Mouse (Mus musculus): Measurements from ENCODE around the gene Dctn2. TPM values are rescaled to one million over a fixed set of nuclear protein-coding genes. Genes with fewer than 3 reads are reported as not detected.

Dctn2 gene
- polyA plus RNA-seq, 1 experiment from 2014 or later, result 212 TPM

DNA sequence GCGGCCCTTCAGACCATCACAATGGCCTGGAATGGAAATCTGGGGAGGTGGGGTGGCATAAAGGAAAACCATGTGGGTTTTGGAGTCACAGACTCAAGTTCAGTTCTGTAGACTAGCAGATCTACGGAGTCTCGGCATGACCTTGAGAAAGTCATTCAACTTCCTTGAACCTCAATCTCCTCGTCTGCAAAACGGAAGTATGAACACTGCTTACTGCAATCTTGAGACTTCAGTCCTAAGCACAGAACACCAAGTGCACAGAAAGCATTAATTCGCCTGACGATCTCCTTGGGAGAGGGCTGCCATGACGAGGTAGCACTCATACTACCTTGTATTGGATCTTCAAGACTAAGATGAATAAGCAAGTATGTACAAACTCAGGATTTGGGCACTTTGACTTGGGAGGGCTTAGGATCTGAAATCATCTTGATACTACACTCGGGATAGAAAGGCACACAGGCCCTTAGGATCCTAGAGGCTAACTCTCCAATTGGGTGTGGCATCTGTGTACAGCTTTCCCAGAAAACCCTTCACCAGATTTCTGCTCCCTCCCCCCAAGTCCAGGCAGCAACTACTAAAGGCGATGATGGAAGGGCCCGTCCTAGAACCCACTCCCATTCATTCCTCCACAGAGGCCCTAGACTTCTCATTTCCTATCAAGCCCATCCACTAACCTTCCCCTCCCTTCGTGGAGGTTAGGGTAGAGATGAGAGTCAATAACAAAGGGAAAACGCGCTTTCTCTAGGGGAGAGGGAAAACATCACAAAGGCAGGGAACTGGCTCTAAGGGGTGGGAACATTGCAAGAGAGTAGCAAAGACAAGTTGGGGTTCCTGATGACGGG lies 4.2 kb upstream of the Dctn2 start:
- peak overlapping the region; percentile 46; the same call in 1 of the 2 replicates for H3K4me3 ChIP-seq (ENCODE audit: low read length)
- peaks cover under 1% of the 10 kb centered on the region; the same call in 1 of the 2 replicates for H3K4me1 ChIP-seq (ENCODE audit: insufficient read depth, low read length)
- H3K9ac ChIP-seq (replicated peaks; ENCODE audit: low read length), result no peak overlapping the region
- no peak overlapping the region for H3K27ac ChIP-seq (ENCODE audit: low read length)
- H3K36me3 ChIP-seq (ENCODE audit: insufficient read depth, low read length), result no peaks in the 10 kb centered on the region
- no peaks in the 10 kb centered on the region for H3K9me3 ChIP-seq (ENCODE audit: low read length)
- WGBS, result 67% methylated on average over 15 of the region's 15 CpGs
- peak overlapping the region; percentile 60 for H3K4me2 ChIP-seq (replicated peaks; ENCODE audit: low read depth, low read length)
- no peak for ATAC-seq (ENCODE audit: low FRiP score, low TSS enrichment)
- H3K27me3 ChIP-seq (ENCODE audit: insufficient read depth, low read length), result peaks cover 34% of the 10 kb centered on the region

- Histone ChIP-seq H3K27me3 (ENCODE audit: insufficient read depth, low read length) (peaks cover 34% of the 10 kb centered on the region), H3K4me1 (ENCODE audit: insufficient read depth, low read length) (peaks cover 7% of the 10 kb centered on the region; the same call in 1 of the 2 replicates), H3K4me3 (ENCODE audit: low read length) (peak within 1 kb of the TSS; percentile 46), H3K9ac (replicated peaks; ENCODE audit: low read length) (peak within 1 kb of the TSS; percentile 38), H3K4me2 (replicated peaks; ENCODE audit: low read depth, low read length) (peak within 1 kb of the TSS; percentile 60), H3K27ac (ENCODE audit: low read length) (no peak within 1 kb of the TSS), H3K36me3 (ENCODE audit: insufficient read depth, low read length) (no peaks in the 10 kb centered on the region), H3K9me3 (ENCODE audit: low read length) (no peaks in the 10 kb centered on the region)
- no peak for ATAC-seq (ENCODE audit: low FRiP score, low TSS enrichment)
- 1% methylated on average over 53 of the region's 53 CpGs for WGBS
Measured at GRCm38 (mm10) chr10:127262548-127263398, 3.4 kb upstream of the Dctn2 start, which contains the start of gene Kif5a. TSS of gene Kif5a (minus strand) at chr10:127263348.

GRCm38 (mm10) chr10:127263631-127264030 lies 2.5 kb upstream of the Dctn2 start:
- Histone ChIP-seq H3K9me3 (ENCODE audit: low read length) (no peaks in the 10 kb centered on the region), H3K4me3 (ENCODE audit: low read length) (no peak overlapping the region), H3K9ac (replicated peaks; ENCODE audit: low read length) (no peak overlapping the region), H3K4me2 (replicated peaks; ENCODE audit: low read depth, low read length) (no peak overlapping the region), H3K4me1 (ENCODE audit: insufficient read depth, low read length) (peaks cover 10% of the 10 kb centered on the region; the same call in 1 of the 2 replicates), H3K36me3 (ENCODE audit: insufficient read depth, low read length) (peaks cover 1% of the 10 kb centered on the region; the same call in 1 of the 2 replicates), H3K27ac (ENCODE audit: low read length) (no peak overlapping the region), H3K27me3 (ENCODE audit: insufficient read depth, low read length) (peaks cover 34% of the 10 kb centered on the region)
- no peak for ATAC-seq (ENCODE audit: low FRiP score, low TSS enrichment)
- WGBS, result 53% methylated on average over 3 of the region's 3 CpGs

GRCm38 (mm10) chr10:127264336-127264735 lies 1.8 kb upstream of the Dctn2 start:
- no peak overlapping the region for H3K4me2 ChIP-seq (replicated peaks; ENCODE audit: low read depth, low read length)
- H3K4me1 ChIP-seq (ENCODE audit: insufficient read depth, low read length), result peaks cover 10% of the 10 kb centered on the region; the same call in 1 of the 2 replicates
- peaks cover 7% of the 10 kb centered on the region for H3K36me3 ChIP-seq (ENCODE audit: insufficient read depth, low read length)
- no peak overlapping the region for H3K9ac ChIP-seq (replicated peaks; ENCODE audit: low read length)
- no peak overlapping the region for H3K4me3 ChIP-seq (ENCODE audit: low read length)
- ATAC-seq (ENCODE audit: low FRiP score, low TSS enrichment), result no peak
- peaks cover 34% of the 10 kb centered on the region for H3K27me3 ChIP-seq (ENCODE audit: insufficient read depth, low read length)
- no peaks in the 10 kb centered on the region for H3K9me3 ChIP-seq (ENCODE audit: low read length)
- H3K27ac ChIP-seq (ENCODE audit: low read length), result no peak overlapping the region
- 77% methylated on average over 8 of the region's 8 CpGs for WGBS

DNA sequence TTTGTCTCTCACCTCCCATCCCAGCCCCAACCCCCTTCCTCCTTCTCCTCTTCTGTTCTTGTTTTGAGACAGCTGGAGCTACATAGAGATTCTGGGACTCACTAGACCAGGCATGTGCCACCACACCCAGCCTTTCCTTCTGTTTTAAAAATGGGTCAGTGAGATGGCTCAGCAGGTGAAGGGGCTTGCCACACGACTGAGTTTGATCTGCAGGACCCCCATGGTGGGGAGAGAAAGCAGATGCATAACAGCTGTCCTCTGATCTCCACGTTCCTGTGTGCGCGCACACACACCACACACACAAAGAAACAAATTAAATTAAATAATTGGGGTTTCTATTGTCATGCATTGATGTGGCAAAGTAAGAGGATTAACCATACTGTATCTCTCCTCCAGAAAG lies 1.2 kb upstream of the Dctn2 start:
- H3K4me1 ChIP-seq (ENCODE audit: insufficient read depth, low read length), result peaks cover 10% of the 10 kb centered on the region; the same call in 1 of the 2 replicates
- H3K4me3 ChIP-seq (ENCODE audit: low read length), result no peak overlapping the region
- peaks cover 34% of the 10 kb centered on the region for H3K27me3 ChIP-seq (ENCODE audit: insufficient read depth, low read length)
- WGBS, result 77% methylated on average over 4 of the region's 4 CpGs
- ATAC-seq (ENCODE audit: low FRiP score, low TSS enrichment), result no peak
- H3K27ac ChIP-seq (ENCODE audit: low read length), result no peak overlapping the region
- H3K36me3 ChIP-seq (ENCODE audit: insufficient read depth, low read length), result peaks cover 7% of the 10 kb centered on the region
- no peak overlapping the region for H3K4me2 ChIP-seq (replicated peaks; ENCODE audit: low read depth, low read length)
- no peak overlapping the region for H3K9ac ChIP-seq (replicated peaks; ENCODE audit: low read length)
- no peaks in the 10 kb centered on the region for H3K9me3 ChIP-seq (ENCODE audit: low read length)

DNA sequence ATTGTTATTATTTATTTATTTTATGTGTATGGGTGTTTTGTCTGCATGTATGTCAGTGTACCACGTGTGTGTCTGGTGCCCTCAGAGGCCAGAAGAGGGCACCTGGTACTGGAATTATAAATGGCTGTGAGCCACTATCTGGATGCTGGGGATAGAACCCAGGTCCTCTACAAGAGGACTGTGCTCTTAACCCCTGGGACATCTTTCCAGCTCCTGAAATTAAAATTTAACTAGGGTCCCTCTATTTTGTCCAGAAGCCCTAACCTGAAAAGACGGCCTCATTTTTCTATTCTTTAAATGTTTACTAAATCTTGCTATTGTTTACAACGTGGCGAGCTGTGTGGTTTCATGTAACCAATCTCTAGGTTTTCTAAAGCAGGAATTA lies 449 bp upstream of the Dctn2 start:
- Histone ChIP-seq H3K4me1 (ENCODE audit: insufficient read depth, low read length) (peaks cover 10% of the 10 kb centered on the region; the same call in 1 of the 2 replicates), H3K9ac (replicated peaks; ENCODE audit: low read length) (no peak overlapping the region), H3K27me3 (ENCODE audit: insufficient read depth, low read length) (peaks cover 34% of the 10 kb centered on the region), H3K4me3 (ENCODE audit: low read length) (peak overlapping the region; percentile 97), H3K4me2 (replicated peaks; ENCODE audit: low read depth, low read length) (peak overlapping the region; percentile 41), H3K36me3 (ENCODE audit: insufficient read depth, low read length) (peaks cover 9% of the 10 kb centered on the region), H3K27ac (ENCODE audit: low read length) (no peak overlapping the region), H3K9me3 (ENCODE audit: low read length) (no peaks in the 10 kb centered on the region)
- no peak; the same call in 1 of the 2 replicates for ATAC-seq (ENCODE audit: low FRiP score, low TSS enrichment)
- 26% methylated on average over 4 of the region's 4 CpGs for WGBS

DNA sequence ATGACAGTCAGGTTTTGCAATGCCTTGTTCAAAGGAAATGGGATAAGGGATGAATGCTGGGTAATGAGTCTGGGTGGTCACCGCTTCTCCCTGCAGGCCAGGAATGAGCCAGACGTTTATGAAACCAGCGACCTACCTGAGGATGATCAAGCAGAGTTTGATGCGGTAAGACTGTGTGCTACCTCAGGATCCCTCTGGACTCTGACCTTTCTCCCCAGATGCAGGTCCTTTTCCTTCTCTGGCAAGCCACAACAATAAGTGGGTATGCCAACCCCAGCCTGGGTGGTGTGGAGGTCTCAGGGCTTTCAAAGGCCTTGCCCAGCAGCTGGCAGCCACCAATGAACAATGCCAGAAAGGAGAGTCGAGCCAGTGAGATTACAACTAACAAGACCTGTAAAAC lies 1.1 kb downstream of the Dctn2 start:
- H3K9ac ChIP-seq (replicated peaks; ENCODE audit: low read length), result peak overlapping the region; percentile 99
- peak overlapping the region; percentile 97 for H3K4me3 ChIP-seq (ENCODE audit: low read length)
- peaks cover 10% of the 10 kb centered on the region; the same call in 1 of the 2 replicates for H3K4me1 ChIP-seq (ENCODE audit: insufficient read depth, low read length)
- peaks cover 15% of the 10 kb centered on the region for H3K36me3 ChIP-seq (ENCODE audit: insufficient read depth, low read length)
- peaks cover 23% of the 10 kb centered on the region for H3K27me3 ChIP-seq (ENCODE audit: insufficient read depth, low read length)
- WGBS, result 66% methylated on average over 5 of the region's 5 CpGs
- no peaks in the 10 kb centered on the region for H3K9me3 ChIP-seq (ENCODE audit: low read length)
- no peak overlapping the region for H3K27ac ChIP-seq (ENCODE audit: low read length)
- ATAC-seq (ENCODE audit: low FRiP score, low TSS enrichment), result no peak
- peak overlapping the region; percentile 68 for H3K4me2 ChIP-seq (replicated peaks; ENCODE audit: low read depth, low read length)

DNA sequence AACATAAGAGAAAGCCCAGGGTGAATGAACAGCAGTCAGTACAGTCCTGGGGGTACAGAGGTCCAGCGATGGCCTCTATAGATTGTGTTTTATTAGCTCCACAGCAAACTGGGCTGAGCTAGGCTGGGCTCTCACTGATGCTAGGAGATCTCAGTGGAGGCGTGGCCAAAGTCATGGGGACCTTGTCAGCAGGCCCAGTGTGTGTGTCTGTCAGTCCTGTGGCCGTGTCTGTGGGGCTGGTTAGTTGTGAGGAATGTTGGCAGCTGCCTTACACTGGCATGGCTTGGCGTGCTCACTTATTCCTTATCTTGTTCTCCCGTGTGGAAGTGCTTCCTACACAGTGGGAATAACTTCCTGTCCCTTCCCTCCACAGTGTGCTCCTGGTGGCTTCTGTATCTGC lies 2.2 kb downstream of the Dctn2 start:
- 78% methylated on average over 5 of the region's 5 CpGs for WGBS
- no peak overlapping the region for H3K4me2 ChIP-seq (replicated peaks; ENCODE audit: low read depth, low read length)
- H3K27me3 ChIP-seq (ENCODE audit: insufficient read depth, low read length), result peaks cover 12% of the 10 kb centered on the region
- H3K27ac ChIP-seq (ENCODE audit: low read length), result no peak overlapping the region
- H3K36me3 ChIP-seq (ENCODE audit: insufficient read depth, low read length), result peaks cover 15% of the 10 kb centered on the region
- H3K9ac ChIP-seq (replicated peaks; ENCODE audit: low read length), result no peak overlapping the region
- H3K4me3 ChIP-seq (ENCODE audit: low read length), result no peak overlapping the region
- no peak for ATAC-seq (ENCODE audit: low FRiP score, low TSS enrichment)
- H3K4me1 ChIP-seq (ENCODE audit: insufficient read depth, low read length), result peaks cover 10% of the 10 kb centered on the region
- no peaks in the 10 kb centered on the region for H3K9me3 ChIP-seq (ENCODE audit: low read length)

DNA sequence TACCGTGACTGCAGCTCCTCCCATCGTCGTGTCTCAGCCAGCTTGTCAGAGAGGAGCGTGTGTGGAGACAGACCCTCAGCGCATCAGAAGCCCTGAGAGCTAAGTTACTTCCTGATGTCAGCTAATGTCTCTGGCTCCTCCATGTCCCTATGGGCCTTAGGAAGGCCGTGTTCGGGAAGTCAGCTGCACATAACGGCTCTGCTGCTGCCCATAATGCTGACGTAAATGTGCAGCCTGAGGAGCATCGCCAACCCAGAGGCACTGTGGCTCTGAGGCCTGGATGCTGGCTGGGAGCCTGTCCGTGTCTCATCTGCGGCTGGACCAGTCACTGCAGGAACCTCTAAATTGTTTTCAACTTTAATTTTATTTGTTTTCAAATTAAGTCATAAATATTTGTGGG lies 2.9 kb downstream of the Dctn2 start:
- Histone ChIP-seq H3K36me3 (ENCODE audit: insufficient read depth, low read length) (peaks cover 15% of the 10 kb centered on the region), H3K9ac (replicated peaks; ENCODE audit: low read length) (peak overlapping the region; percentile 41; the same call in 1 of the 2 replicates), H3K4me2 (replicated peaks; ENCODE audit: low read depth, low read length) (no peak overlapping the region), H3K9me3 (ENCODE audit: low read length) (no peaks in the 10 kb centered on the region), H3K27ac (ENCODE audit: low read length) (no peak overlapping the region), H3K4me1 (ENCODE audit: insufficient read depth, low read length) (peaks cover 10% of the 10 kb centered on the region), H3K27me3 (ENCODE audit: insufficient read depth, low read length) (peaks cover 6% of the 10 kb centered on the region), H3K4me3 (ENCODE audit: low read length) (no peak overlapping the region)
- ATAC-seq (ENCODE audit: low FRiP score, low TSS enrichment), result no peak
- WGBS, result 82% methylated on average over 12 of the region's 12 CpGs

Measured in kidney, embryonic 16.5 days (tissue).